Mouse (Mus musculus) heart, postnatal 0 days (tissue): ENCODE results near the gene Psmg1.
A peak's percentile ranks its signal among the peaks of the same experiment; 100 is the strongest.

Experiments used
- CTCF ChIP-seq: IDR thresholded peaks from 2 replicates; pipeline ENCODE4 v1.5.1; 2016; ENCODE audit warnings: antibody characterized with exemption, control low read depth, low read depth
- EP300 ChIP-seq: IDR thresholded peaks from 2 replicates; pipeline ENCODE4 v1.6.1; 2016; ENCODE audit warnings: antibody characterized with exemption, low read depth

DNA sequence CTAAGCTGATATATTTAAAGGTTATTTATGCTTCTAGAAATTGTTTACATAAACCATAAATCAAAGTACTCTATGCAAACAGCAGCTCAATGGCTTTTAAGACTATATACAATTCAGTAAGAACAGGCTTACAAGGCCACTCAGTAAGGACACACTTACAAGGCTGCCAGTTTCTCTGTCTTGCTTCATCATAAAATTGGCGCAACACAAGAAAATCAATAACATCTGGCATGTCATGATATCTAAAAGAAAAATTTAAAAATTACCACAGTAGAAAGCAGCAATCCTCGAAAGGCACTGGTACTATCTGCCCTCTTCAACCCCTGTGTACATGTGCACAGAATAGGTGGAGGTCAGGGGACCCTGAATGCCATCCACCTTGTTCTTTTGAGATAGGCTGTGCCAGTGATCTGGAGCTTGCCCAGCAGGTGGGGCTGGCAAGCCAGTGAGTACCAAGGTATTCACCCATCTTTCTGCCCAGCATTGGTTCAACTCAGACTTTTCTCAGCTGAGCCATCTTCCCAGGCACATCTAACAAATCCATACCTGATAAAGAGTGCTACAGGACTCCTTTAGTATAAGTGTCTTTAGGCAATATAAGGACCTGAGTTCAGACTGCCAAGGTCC, 39.8 kb upstream of the Psmg1 start:
- peak; percentile 27 for TF ChIP-seq CTCF
- TF ChIP-seq EP300 = no peak
